Mouse (Mus musculus) lung, postnatal 0 days (tissue): Measurements from ENCODE around the gene Fxr1.

Source experiments
- CTCF ChIP-seq: IDR thresholded peaks from 2 replicates; pipeline ENCODE4 v1.5.1; 2016; ENCODE audit warnings: antibody characterized with exemption, mild to moderate bottlenecking
- EP300 ChIP-seq: IDR thresholded peaks from 2 replicates; pipeline ENCODE4 v1.6.1; 2016; ENCODE audit warnings: antibody characterized with exemption, mild to moderate bottlenecking, control low read depth

GRCm38 (mm10) chr3:34003860-34004259 is 15.9 kb upstream of the Fxr1 start:
- TF ChIP-seq CTCF (no peak), EP300 (no peak)
